Comparison of ENCODE assay signal across 20 mouse cellular contexts in genomic region chr10:9796429-9796828, GRCm38 (mm10).
DNase-seq lines count a peak whose midpoint lies in the region; ATAC-seq and TF ChIP-seq lines count a peak whose summit lies in the region.
"Had no signal": no experiment of that assay in that cellular context is flagged by ENCODE, and none has a peak within 500 bp of the region (broad histone marks: within the 10 kb centered on the region; RNA-seq: fewer than 3 reads in every experiment).

No protein-coding gene starts in this region.

- H3K9ac ChIP-seq in liver, postnatal 0 days (replicated peaks) = no peak overlapping the region
- H3K9ac ChIP-seq in liver, embryonic 11.5 days (ENCODE audit: low read depth, low read length) = no peak overlapping the region
- H3K9ac ChIP-seq in stomach, postnatal 0 days (ENCODE audit: low read length) = no peak overlapping the region
- H3K9ac ChIP-seq: embryonic facial prominence, embryonic 12.5 days; forebrain, postnatal 0 days; heart, embryonic 15.5 days; hindbrain, embryonic 13.5 days; liver, embryonic 15.5 days; midbrain, embryonic 12.5 days had no signal

- H3K4me2 ChIP-seq in liver, postnatal 0 days (ENCODE audit: low read depth, low read length) = no peak overlapping the region
- H3K4me2 ChIP-seq in liver, embryonic 11.5 days = no peak overlapping the region
- no peak overlapping the region for H3K4me2 ChIP-seq in stomach, postnatal 0 days (replicated peaks; ENCODE audit: low read depth)
- H3K4me2 ChIP-seq: embryonic facial prominence, embryonic 12.5 days; heart, embryonic 15.5 days; hindbrain, embryonic 13.5 days; liver, embryonic 15.5 days; midbrain, embryonic 12.5 days had no signal

- H3K36me3 ChIP-seq in kidney, adult 2 months (ENCODE audit: control insufficient read depth, insufficient read depth, low read length) = no peaks in the 10 kb centered on the region; the same call in 1 of the 2 replicates
- peaks cover 32% of the 10 kb centered on the region for H3K36me3 ChIP-seq in liver, postnatal 0 days (replicated peaks; ENCODE audit: insufficient read depth, low read length)
- H3K36me3 ChIP-seq in liver, embryonic 11.5 days (ENCODE audit: control insufficient read depth, insufficient read depth, low read length) = peaks cover 5% of the 10 kb centered on the region; the same call in 1 of the 2 replicates
- 0 out of 2 replicates have a peak, but pooled peaks cover 4% of the 10 kb centered on the region for H3K36me3 ChIP-seq in stomach, postnatal 0 days (ENCODE audit: control insufficient read depth, insufficient read depth, low read length)

- peaks cover under 1% of the 10 kb centered on the region; the same call in 1 of the 2 replicates for H3K4me1 ChIP-seq in kidney, adult 2 months (ENCODE audit: control insufficient read depth, insufficient read depth, low read length)
- H3K4me1 ChIP-seq in liver, postnatal 0 days (ENCODE audit: insufficient read depth) = no peaks in the 10 kb centered on the region
- no peaks in the 10 kb centered on the region; the same call in 1 of the 2 replicates for H3K4me1 ChIP-seq in liver, embryonic 11.5 days (replicated peaks; ENCODE audit: control insufficient read depth, insufficient read depth, low read length)
- no peaks in the 10 kb centered on the region for H3K4me1 ChIP-seq in stomach, postnatal 0 days (replicated peaks; ENCODE audit: control insufficient read depth, insufficient read depth)
- H3K4me1 ChIP-seq: embryonic facial prominence, embryonic 12.5 days; heart, embryonic 15.5 days; hindbrain, embryonic 13.5 days; liver, embryonic 15.5 days; midbrain, embryonic 12.5 days had no signal

- TF ChIP-seq POLR2A in kidney, adult 2 months (IDR thresholded peaks at IDR 0.05; ENCODE audit: low read depth, low read length) = no peak

- no peak for ATAC-seq in liver, postnatal 0 days
- no peak for ATAC-seq in liver, embryonic 11.5 days (replicated peaks; ENCODE audit: low FRiP score)
- no peak for ATAC-seq in Patski
- ATAC-seq in stomach, postnatal 0 days (ENCODE audit: low FRiP score, low TSS enrichment) = no peak
- ATAC-seq: forebrain, postnatal 0 days had no signal

- no peak for DNase-seq in kidney, adult 2 months
- DNase-seq in kidney, adult 9 months = no peak
- DNase-seq in liver, postnatal 0 days = no peak
- DNase-seq in liver, embryonic 11.5 days (ENCODE audit: low spot score) = no peak
- DNase-seq in Patski (ENCODE audit: low read depth, low spot score) = no peak
- DNase-seq in stomach, postnatal 0 days (ENCODE audit: low spot score) = no peak
- DNase-seq in right cerebral cortex, postnatal 36 days (ENCODE audit: low spot score in 2 of 2) = no peak
- DNase-seq: adrenal gland, adult 2 months; cerebellum, adult 11-12 months; forebrain, postnatal 0 days; gastrocnemius, postnatal 36 days; heart, postnatal 36 days; lung, postnatal 10 days; right cerebral cortex, postnatal 14 days; thymus, postnatal 25 days had no signal

- in situ Hi-C loops in Patski (cut with MboI; ENCODE audit: low pct_unique_long_range_greater_than_20kb) = no loop called here

- no peak overlapping the region for H3K4me3 ChIP-seq in kidney, adult 2 months (ENCODE audit: insufficient read depth, low read depth, low read length)
- H3K4me3 ChIP-seq in liver, postnatal 0 days (ENCODE audit: low read depth, low read length) = no peak overlapping the region
- H3K4me3 ChIP-seq in liver, embryonic 11.5 days (ENCODE audit: low read depth, low read length) = no peak overlapping the region
- H3K4me3 ChIP-seq in stomach, postnatal 0 days (ENCODE audit: low read depth, low read length) = no peak overlapping the region
- H3K4me3 ChIP-seq: embryonic facial prominence, embryonic 12.5 days; heart, embryonic 15.5 days; hindbrain, embryonic 13.5 days; liver, embryonic 15.5 days; midbrain, embryonic 12.5 days had no signal

- H3K27ac ChIP-seq in kidney, adult 2 months (ENCODE audit: insufficient read depth, low read depth, low read length) = no peak overlapping the region
- no peak overlapping the region for H3K27ac ChIP-seq in liver, postnatal 0 days (ENCODE audit: low read depth)
- H3K27ac ChIP-seq in liver, embryonic 11.5 days (ENCODE audit: low read depth, low read length) = no peak overlapping the region
- H3K27ac ChIP-seq in stomach, postnatal 0 days (replicated peaks) = no peak overlapping the region
- H3K27ac ChIP-seq: embryonic facial prominence, embryonic 12.5 days; heart, embryonic 15.5 days; hindbrain, embryonic 13.5 days; liver, embryonic 15.5 days; midbrain, embryonic 12.5 days had no signal

- H3K9me3 ChIP-seq in liver, postnatal 0 days (ENCODE audit: low read length) = no peaks in the 10 kb centered on the region
- H3K9me3 ChIP-seq in liver, embryonic 11.5 days (ENCODE audit: control insufficient read depth, low read length) = no peaks in the 10 kb centered on the region
- no peaks in the 10 kb centered on the region for H3K9me3 ChIP-seq in stomach, postnatal 0 days (ENCODE audit: control insufficient read depth, low read length)
- H3K9me3 ChIP-seq: embryonic facial prominence, embryonic 12.5 days; heart, embryonic 15.5 days; hindbrain, embryonic 13.5 days; liver, embryonic 15.5 days; midbrain, embryonic 12.5 days had no signal

- 0 out of 2 replicates have a peak, but pooled peaks have one; percentile 12 for TF ChIP-seq CTCF in kidney, adult 2 months (conservative IDR thresholded peaks at IDR 0.05; ENCODE audit: insufficient read depth, insufficient read length, low read depth, low read length)
- peak; percentile 32; the same call in 1 of the 2 replicates for TF ChIP-seq CTCF in liver, postnatal 0 days (IDR thresholded peaks at IDR 0.05; ENCODE audit: low read depth)
- peak; percentile 49 for TF ChIP-seq CTCF in Patski (IDR thresholded peaks at IDR 0.05)
- peak; percentile 21 for TF ChIP-seq CTCF in stomach, postnatal 0 days (IDR thresholded peaks at IDR 0.05; ENCODE audit: low read depth)

- POLR2A ChIA-PET in Patski (lab: Charles Lee) = no interaction called here

- H3K27me3 ChIP-seq in kidney, adult 2 months (replicated peaks; ENCODE audit: control insufficient read depth, insufficient read depth, low read length) = no peaks in the 10 kb centered on the region
- H3K27me3 ChIP-seq in liver, postnatal 0 days (ENCODE audit: insufficient read depth, low read length) = no peaks in the 10 kb centered on the region
- H3K27me3 ChIP-seq in liver, embryonic 11.5 days (replicated peaks; ENCODE audit: control insufficient read depth, insufficient read depth, low read length) = no peaks in the 10 kb centered on the region
- H3K27me3 ChIP-seq in Patski = no peaks in the 10 kb centered on the region
- H3K27me3 ChIP-seq in stomach, postnatal 0 days (ENCODE audit: control insufficient read depth, insufficient read depth, low read length) = no peaks in the 10 kb centered on the region
- H3K27me3 ChIP-seq: embryonic facial prominence, embryonic 12.5 days; heart, embryonic 15.5 days; hindbrain, embryonic 13.5 days; liver, embryonic 15.5 days; midbrain, embryonic 12.5 days had no signal

- TF ChIP-seq EP300 in liver, postnatal 0 days (IDR thresholded peaks at IDR 0.05; ENCODE audit: low read depth) = no peak
- TF ChIP-seq EP300 in stomach, postnatal 0 days (optimal IDR thresholded peaks at IDR 0.05) = no peak

- CTCF ChIA-PET in Patski (lab: Charles Lee) = interaction anchor here (0.7 kb wide), 1 partner anchor 60 kb away, joined by 3 read pairs; no protein-coding TSS in a partner anchor

- WGBS in kidney, adult 2 months = 95% methylated on average over 1 of the region's 1 CpGs
- 88% methylated on average over 1 of the region's 1 CpGs for WGBS in liver, postnatal 0 days (ENCODE audit: insufficient replicate concordance)
- 88% methylated on average over 1 of the region's 1 CpGs for WGBS in liver, embryonic 11.5 days
- 92% methylated on average over 1 of the region's 1 CpGs for WGBS in stomach, postnatal 0 days
